Mouse (Mus musculus): Measurements from ENCODE around the gene Brf1. TPM values are rescaled to one million over a fixed set of nuclear protein-coding genes. Genes with fewer than 3 reads are reported as not detected.

Brf1 gene
- polyA plus RNA-seq, 1 experiment from 2014 or later: 50.0 TPM

DNA sequence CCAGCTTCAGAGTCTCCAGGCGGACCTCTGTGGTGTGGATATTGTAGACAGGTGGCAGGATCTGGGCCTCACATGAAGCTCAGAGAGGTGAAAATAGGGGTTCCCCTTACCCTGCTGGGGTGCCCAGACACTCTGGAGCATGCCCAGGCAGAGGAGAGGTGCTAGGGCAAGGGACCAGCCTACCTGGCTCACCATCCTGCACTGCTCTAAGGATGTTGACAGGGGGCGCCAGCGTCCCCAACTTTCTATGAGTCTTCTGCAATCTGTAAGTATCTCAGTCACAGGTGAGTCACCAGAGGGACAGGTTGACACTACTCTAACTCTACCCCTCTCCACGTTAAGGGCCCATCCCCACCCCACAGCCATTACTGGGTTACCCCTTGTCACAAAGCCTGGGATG lies 53.2 kb downstream of the Brf1 start:
- H3K4me2 ChIP-seq (ENCODE audit: low read depth, low read length): no peak overlapping the region
- H3K9me3 ChIP-seq (ENCODE audit: control insufficient read depth, low read length): no peaks in the 10 kb centered on the region
- H3K27me3 ChIP-seq (replicated peaks; ENCODE audit: control insufficient read depth, insufficient read depth, low read length): no peaks in the 10 kb centered on the region
- WGBS: 28% methylated on average over 4 of the region's 4 CpGs
- ATAC-seq (ENCODE audit: low read depth) (no peak), DNase-seq (ENCODE audit: low spot score) (no peak)
- H3K4me1 ChIP-seq (ENCODE audit: control insufficient read depth, insufficient read depth, low read length): peaks cover 7% of the 10 kb centered on the region; the same call in 1 of the 2 replicates
- no peak overlapping the region for H3K9ac ChIP-seq (ENCODE audit: low read depth, low read length)
- no peak overlapping the region; the same call in 1 of the 2 replicates for H3K27ac ChIP-seq (replicated peaks; ENCODE audit: low read depth, low read length)
- H3K36me3 ChIP-seq (ENCODE audit: control insufficient read depth, insufficient read depth, low read length): no peaks in the 10 kb centered on the region
- H3K4me3 ChIP-seq (ENCODE audit: low read depth, low read length): no peak overlapping the region

DNA sequence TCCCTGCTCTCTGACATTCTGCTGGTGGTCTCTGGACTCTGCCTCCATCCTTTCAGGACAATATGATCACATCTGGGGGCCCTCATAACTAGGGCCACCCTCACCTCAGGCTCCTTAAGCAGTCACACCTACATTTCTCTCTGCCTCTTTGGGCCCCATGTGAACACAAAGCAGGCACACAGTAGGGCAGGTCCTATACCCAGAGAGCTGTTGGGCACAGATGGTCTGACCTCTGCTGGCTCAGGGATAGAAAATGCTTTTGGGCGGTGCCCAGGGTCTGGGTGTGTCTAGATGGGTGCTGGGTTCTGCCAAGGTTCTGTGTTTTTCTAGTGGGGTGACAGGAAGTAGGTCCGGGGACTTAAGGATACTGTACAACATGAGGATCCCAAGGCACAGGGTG lies 56.8 kb downstream of the Brf1 start:
- WGBS: 90% methylated on average over 2 of the region's 2 CpGs
- ATAC-seq (ENCODE audit: low read depth) (no peak), DNase-seq (ENCODE audit: low spot score) (no peak)
- H3K36me3 ChIP-seq (ENCODE audit: control insufficient read depth, insufficient read depth, low read length): no peaks in the 10 kb centered on the region
- no peak overlapping the region for H3K4me3 ChIP-seq (ENCODE audit: low read depth, low read length)
- no peaks in the 10 kb centered on the region for H3K27me3 ChIP-seq (replicated peaks; ENCODE audit: control insufficient read depth, insufficient read depth, low read length)
- H3K9me3 ChIP-seq (ENCODE audit: control insufficient read depth, low read length): no peaks in the 10 kb centered on the region
- peaks cover 14% of the 10 kb centered on the region for H3K4me1 ChIP-seq (ENCODE audit: control insufficient read depth, insufficient read depth, low read length)
- no peak overlapping the region for H3K9ac ChIP-seq (ENCODE audit: low read depth, low read length)
- H3K4me2 ChIP-seq (ENCODE audit: low read depth, low read length): no peak overlapping the region
- H3K27ac ChIP-seq (replicated peaks; ENCODE audit: low read depth, low read length): no peak overlapping the region

DNA sequence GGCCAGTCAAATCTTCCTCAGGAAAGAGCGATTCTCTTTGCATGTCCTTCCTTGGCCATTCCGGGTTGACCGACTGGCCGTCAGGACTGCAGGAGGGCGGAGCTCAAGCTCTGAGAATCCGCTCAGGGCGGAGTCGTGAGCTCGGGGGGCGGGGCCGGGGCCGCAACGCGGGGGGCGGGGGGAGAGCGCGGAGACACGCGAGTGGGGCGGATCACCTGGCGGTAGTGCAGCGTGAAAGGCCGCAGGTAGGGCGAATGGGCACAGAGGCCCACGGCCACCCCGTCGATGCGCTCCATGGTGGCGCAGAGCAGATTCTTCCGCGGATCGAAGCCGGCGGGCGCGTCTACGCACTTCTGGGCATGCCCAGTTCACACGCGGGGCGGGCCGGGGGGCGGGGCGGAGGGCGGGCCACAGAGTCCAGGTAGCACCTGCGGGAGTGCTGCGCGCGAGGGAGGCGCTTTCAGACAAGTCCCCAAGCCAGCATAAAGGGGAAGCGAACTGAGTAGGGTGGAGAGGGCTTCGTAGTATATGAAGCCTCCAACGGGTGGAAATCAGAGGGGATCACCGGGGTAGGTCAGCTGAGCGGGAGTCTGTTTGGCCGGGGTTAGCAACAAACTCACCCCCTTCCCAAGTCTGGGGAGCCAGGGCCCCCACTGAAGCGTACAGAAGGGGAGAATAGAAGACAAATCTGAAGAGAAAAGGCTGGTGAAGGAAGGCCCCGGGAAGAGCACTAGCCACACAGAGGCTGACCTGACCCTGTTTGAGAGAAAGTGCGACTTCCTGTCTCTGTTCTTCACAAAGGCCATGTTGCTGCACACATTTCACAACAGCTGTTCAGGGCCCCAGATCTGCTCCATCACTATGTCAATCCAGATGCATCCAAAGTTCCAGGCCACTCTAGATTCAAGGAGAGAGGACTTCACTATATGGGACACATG lies 58.5 kb downstream of the Brf1 start, which contains the start of gene Nudt14:
Nudt14 (minus strand) TSS at position 349 of the 938 bp plus-strand sequence.
- peak within 1 kb of the TSS; percentile 66 for H3K4me3 ChIP-seq (ENCODE audit: low read depth, low read length)
- peak within 1 kb of the TSS; percentile 63; the same call in 1 of the 2 replicates for H3K27ac ChIP-seq (replicated peaks; ENCODE audit: low read depth, low read length)
- ATAC-seq (ENCODE audit: low read depth) (peak; percentile 84), DNase-seq (ENCODE audit: low spot score) (peak; percentile 88)
- H3K27me3 ChIP-seq (replicated peaks; ENCODE audit: control insufficient read depth, insufficient read depth, low read length): no peaks in the 10 kb centered on the region
- peak within 1 kb of the TSS; percentile 78 for H3K9ac ChIP-seq (ENCODE audit: low read depth, low read length)
- WGBS: 3% methylated on average over 40 of the region's 58 CpGs
- no peaks in the 10 kb centered on the region for H3K36me3 ChIP-seq (ENCODE audit: control insufficient read depth, insufficient read depth, low read length)
- H3K9me3 ChIP-seq (ENCODE audit: control insufficient read depth, low read length): no peaks in the 10 kb centered on the region
- peak within 1 kb of the TSS; percentile 77 for H3K4me2 ChIP-seq (ENCODE audit: low read depth, low read length)
- peaks cover 19% of the 10 kb centered on the region for H3K4me1 ChIP-seq (ENCODE audit: control insufficient read depth, insufficient read depth, low read length)

DNA sequence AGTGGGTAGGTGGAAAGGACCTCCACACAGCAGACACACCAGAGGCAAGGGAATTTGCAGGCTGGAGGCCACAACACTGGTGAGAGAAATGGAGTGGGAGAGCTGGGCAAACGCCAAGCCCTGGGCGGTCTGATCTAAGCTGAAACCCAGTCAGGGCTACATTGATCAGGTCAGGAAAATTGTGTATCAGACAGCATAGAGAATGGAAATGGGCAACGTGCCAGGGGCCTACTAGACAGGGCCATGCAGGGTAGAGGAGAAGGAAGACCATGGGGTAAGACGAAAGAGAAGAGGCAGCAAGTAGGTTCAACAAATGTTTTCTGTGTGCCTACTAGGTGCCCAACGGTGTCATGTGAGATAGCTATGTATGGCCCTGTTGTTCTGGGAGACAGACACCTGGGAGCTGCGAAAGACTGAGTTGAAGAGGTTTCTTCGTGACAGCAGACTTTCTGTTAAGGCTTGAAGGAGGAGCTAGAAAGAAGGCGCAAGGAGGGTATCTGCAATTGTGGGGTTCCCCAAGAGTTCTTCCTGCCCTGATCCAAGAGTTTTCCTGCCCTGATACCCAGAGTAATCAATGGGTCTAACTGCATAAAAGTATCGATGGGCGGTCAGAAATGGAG lies 59.2 kb downstream of the Brf1 start:
- ATAC-seq (ENCODE audit: low read depth): no peak
- Histone ChIP-seq H3K4me1 (ENCODE audit: control insufficient read depth, insufficient read depth, low read length) (peaks cover 19% of the 10 kb centered on the region), H3K4me3 (ENCODE audit: low read depth, low read length) (peak overlapping the region; percentile 66), H3K9ac (ENCODE audit: low read depth, low read length) (peak overlapping the region; percentile 78), H3K27ac (replicated peaks; ENCODE audit: low read depth, low read length) (peak overlapping the region; percentile 63; the same call in 1 of the 2 replicates), H3K27me3 (replicated peaks; ENCODE audit: control insufficient read depth, insufficient read depth, low read length) (no peaks in the 10 kb centered on the region), H3K4me2 (ENCODE audit: low read depth, low read length) (peak overlapping the region; percentile 77), H3K9me3 (ENCODE audit: control insufficient read depth, low read length) (no peaks in the 10 kb centered on the region), H3K36me3 (ENCODE audit: control insufficient read depth, insufficient read depth, low read length) (no peaks in the 10 kb centered on the region)
- 41% methylated on average over 10 of the region's 10 CpGs for WGBS
- DNase-seq (ENCODE audit: low spot score): no peak

DNA sequence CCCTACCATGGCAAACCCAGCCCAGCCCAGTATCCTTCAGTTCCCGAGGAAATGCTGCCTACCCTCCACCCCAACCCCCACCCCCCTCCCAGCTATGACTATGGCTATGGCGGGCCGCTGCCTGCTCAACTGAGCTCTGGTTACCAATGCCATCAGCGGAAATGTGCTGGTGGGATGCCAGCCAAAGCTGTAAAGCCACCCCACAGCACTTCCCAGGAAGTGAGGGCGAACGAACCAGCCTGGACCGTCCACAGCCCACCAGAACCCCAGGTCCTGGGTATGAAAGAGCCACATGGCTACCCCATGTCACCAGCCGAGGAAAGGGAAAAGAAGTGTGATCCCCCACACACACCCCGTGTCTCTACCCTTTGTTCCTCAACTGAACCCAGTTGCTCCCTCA lies 59.8 kb downstream of the Brf1 start:
- peak overlapping the region; percentile 44; the same call in 1 of the 2 replicates for H3K27ac ChIP-seq (replicated peaks; ENCODE audit: low read depth, low read length)
- H3K36me3 ChIP-seq (ENCODE audit: control insufficient read depth, insufficient read depth, low read length): no peaks in the 10 kb centered on the region
- no peaks in the 10 kb centered on the region for H3K27me3 ChIP-seq (replicated peaks; ENCODE audit: control insufficient read depth, insufficient read depth, low read length)
- no peak for ATAC-seq (ENCODE audit: low read depth)
- H3K9ac ChIP-seq (ENCODE audit: low read depth, low read length): no peak overlapping the region
- no peaks in the 10 kb centered on the region for H3K9me3 ChIP-seq (ENCODE audit: control insufficient read depth, low read length)
- H3K4me1 ChIP-seq (ENCODE audit: control insufficient read depth, insufficient read depth, low read length): peaks cover 19% of the 10 kb centered on the region
- H3K4me2 ChIP-seq (ENCODE audit: low read depth, low read length): peak overlapping the region; percentile 77
- WGBS: 71% methylated on average over 9 of the region's 9 CpGs
- DNase-seq (ENCODE audit: low spot score): no peak
- H3K4me3 ChIP-seq (ENCODE audit: low read depth, low read length): no peak overlapping the region

DNA sequence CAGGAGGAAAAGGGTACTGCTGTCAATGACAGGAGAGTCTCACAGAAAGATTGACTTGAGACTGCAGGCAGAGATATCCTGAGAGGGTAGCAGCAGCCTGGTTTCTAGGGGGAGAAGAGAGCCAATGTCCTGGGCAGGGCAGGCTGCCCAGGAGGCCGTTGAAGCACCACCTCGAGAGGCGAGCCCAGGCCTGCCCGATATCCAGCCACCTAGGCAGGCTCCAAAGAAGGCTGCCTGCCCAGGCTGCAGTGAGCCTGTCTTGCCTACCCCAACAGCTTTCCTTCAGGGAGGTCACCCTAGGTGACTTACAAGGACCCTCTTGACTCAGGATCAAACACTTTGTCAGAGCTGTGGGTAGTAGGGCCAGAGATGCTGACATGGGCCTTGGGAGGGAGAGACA lies 60.3 kb downstream of the Brf1 start:
- H3K27ac ChIP-seq (replicated peaks; ENCODE audit: low read depth, low read length): no peak overlapping the region
- WGBS: 81% methylated on average over 4 of the region's 4 CpGs

DNA sequence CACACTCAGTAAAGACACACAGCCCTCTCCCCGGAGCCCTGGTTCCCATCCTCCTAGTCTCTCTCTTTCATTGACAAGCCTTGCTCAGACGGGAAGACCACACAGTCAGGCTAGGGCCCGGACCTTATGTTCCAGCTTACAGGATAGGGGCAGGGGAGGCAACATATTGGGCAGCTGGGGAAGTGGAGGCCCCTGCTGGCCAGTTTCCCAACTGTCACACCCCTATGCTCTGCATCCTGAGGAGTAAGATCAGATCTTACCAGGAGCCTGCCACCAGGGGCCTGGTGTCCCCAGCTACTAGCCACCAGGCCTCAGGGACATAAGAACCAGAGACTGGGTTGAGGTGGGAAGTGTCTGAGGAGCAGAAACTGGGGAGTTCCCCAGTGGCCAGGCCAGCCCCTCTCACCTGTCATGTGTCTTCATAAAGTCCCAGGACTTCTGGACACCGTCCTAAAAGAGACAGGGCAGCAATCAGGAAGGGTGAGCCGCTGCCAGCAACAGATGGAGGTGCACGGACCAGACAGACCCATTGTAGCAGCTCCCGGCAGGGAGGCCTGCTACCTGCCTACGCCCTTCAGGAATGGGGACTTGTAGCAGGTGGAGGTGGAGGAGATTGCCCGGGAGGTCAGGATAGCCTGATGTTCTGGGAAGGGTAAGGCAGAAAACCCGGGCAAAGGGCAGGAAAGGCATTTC lies 61.5 kb downstream of the Brf1 start:
- Histone ChIP-seq H3K9ac (ENCODE audit: low read depth, low read length) (no peak overlapping the region), H3K36me3 (ENCODE audit: control insufficient read depth, insufficient read depth, low read length) (no peaks in the 10 kb centered on the region), H3K9me3 (ENCODE audit: control insufficient read depth, low read length) (no peaks in the 10 kb centered on the region), H3K4me1 (ENCODE audit: control insufficient read depth, insufficient read depth, low read length) (peaks cover 19% of the 10 kb centered on the region), H3K4me2 (ENCODE audit: low read depth, low read length) (no peak overlapping the region), H3K27me3 (replicated peaks; ENCODE audit: control insufficient read depth, insufficient read depth, low read length) (no peaks in the 10 kb centered on the region), H3K27ac (replicated peaks; ENCODE audit: low read depth, low read length) (no peak overlapping the region), H3K4me3 (ENCODE audit: low read depth, low read length) (no peak overlapping the region)
- ATAC-seq (ENCODE audit: low read depth): peak; percentile 35; the same call in 1 of the 2 replicates
- 56% methylated on average over 10 of the region's 10 CpGs for WGBS
- peak; percentile 66 for DNase-seq (ENCODE audit: low spot score)

More for the DNA sequence above, 60.3 kb downstream of the Brf1 start:
- ATAC-seq (ENCODE audit: low read depth): no peak
- no peaks in the 10 kb centered on the region for H3K27me3 ChIP-seq (replicated peaks; ENCODE audit: control insufficient read depth, insufficient read depth, low read length)
- H3K4me2 ChIP-seq (ENCODE audit: low read depth, low read length): no peak overlapping the region
- H3K9ac ChIP-seq (ENCODE audit: low read depth, low read length): no peak overlapping the region
- no peak for DNase-seq (ENCODE audit: low spot score)
- H3K4me1 ChIP-seq (ENCODE audit: control insufficient read depth, insufficient read depth, low read length): peaks cover 19% of the 10 kb centered on the region
- no peaks in the 10 kb centered on the region for H3K9me3 ChIP-seq (ENCODE audit: control insufficient read depth, low read length)
- no peaks in the 10 kb centered on the region for H3K36me3 ChIP-seq (ENCODE audit: control insufficient read depth, insufficient read depth, low read length)
- no peak overlapping the region for H3K4me3 ChIP-seq (ENCODE audit: low read depth, low read length)

DNA sequence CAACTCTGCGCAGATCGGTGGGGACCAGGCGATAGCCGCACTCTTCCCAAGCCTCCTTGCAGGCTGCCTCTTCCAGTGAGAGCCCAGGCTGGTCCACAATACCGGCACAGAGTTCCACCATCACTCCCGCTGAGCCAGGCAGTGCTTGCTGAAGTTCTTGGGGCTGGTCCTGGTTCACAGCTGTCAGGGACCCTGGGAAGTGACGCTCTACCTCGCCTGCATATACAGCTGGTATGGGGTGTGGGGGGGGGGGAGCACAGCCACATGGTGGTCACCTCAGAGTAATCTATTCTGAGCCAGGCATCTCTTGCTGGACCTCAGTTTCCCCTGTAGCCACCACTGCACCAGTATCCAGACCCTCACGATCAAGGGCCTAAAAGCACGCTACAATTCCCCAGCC lies 62.1 kb downstream of the Brf1 start:
- 0 out of 2 replicates have a peak overlapping the region, but pooled peaks have one; percentile 28 for H3K27ac ChIP-seq (replicated peaks; ENCODE audit: low read depth, low read length)
- H3K9ac ChIP-seq (ENCODE audit: low read depth, low read length): no peak overlapping the region
- no peak for DNase-seq (ENCODE audit: low spot score)
- no peak overlapping the region for H3K4me3 ChIP-seq (ENCODE audit: low read depth, low read length)
- no peaks in the 10 kb centered on the region for H3K9me3 ChIP-seq (ENCODE audit: control insufficient read depth, low read length)
- H3K4me1 ChIP-seq (ENCODE audit: control insufficient read depth, insufficient read depth, low read length): peaks cover 19% of the 10 kb centered on the region
- H3K27me3 ChIP-seq (replicated peaks; ENCODE audit: control insufficient read depth, insufficient read depth, low read length): no peaks in the 10 kb centered on the region
- H3K4me2 ChIP-seq (ENCODE audit: low read depth, low read length): no peak overlapping the region
- 64% methylated on average over 10 of the region's 10 CpGs for WGBS
- ATAC-seq (ENCODE audit: low read depth): no peak
- H3K36me3 ChIP-seq (ENCODE audit: control insufficient read depth, insufficient read depth, low read length): no peaks in the 10 kb centered on the region
